Comparison of ENCODE assay signal across 8 mouse cellular contexts in the genomic region with DNA sequence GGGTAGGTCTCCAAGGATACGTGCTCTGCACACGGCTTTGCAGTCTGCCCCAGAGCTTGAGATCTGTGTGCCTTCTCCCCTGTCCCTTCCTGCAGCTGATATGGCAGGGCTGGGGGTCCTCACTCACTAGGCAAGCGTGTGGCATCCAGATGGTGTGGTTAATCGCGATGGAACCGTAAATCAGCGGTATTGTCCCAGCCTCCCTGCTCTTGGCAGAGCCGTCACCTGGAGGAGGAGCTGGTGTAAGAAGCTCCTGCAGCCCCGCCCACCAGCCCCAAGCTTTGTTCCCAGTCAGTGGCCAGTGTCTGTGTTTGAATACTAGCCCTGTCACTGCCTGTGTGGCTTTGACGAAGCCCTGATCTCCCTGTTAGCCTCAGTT.
DNase-seq lines count a peak whose midpoint lies in the region; ATAC-seq and TF ChIP-seq lines count a peak whose summit lies in the region.

No protein-coding gene starts in this region.

- WGBS in kidney, embryonic 16.5 days = 15% methylated on average over 10 of the region's 10 CpGs
- 6% methylated on average over 10 of the region's 10 CpGs for WGBS in forebrain, embryonic 14.5 days

- no peak for TF ChIP-seq CTCF in brain, embryonic 14.5 days (IDR thresholded peaks at IDR 0.05; ENCODE audit: borderline replicate concordance, extremely low read depth, insufficient read depth, insufficient read length)

- DNase-seq in kidney, adult 11 months = no peak
- peak; percentile 94 for DNase-seq in brain, embryonic 14.5 days (ENCODE audit: low read depth)
- DNase-seq in forebrain, embryonic 14.5 days (ENCODE audit: low spot score) = peak; percentile 89
- peak; percentile 90 for DNase-seq in mesoderm, embryonic 11.5 days (ENCODE audit: low read depth, low spot score)
- no peak for DNase-seq in c-Kit-positive CD71-positive TER-119-positive erythroid progenitor cells, embryonic 14.5 days (ENCODE audit: low spot score)
- no peak for DNase-seq in ovary, adult 18-20 months (ENCODE audit: low spot score)
- no peak for DNase-seq in gastrocnemius, postnatal 14 days

- H3K4me2 ChIP-seq in kidney, embryonic 16.5 days (replicated peaks; ENCODE audit: low read depth, low read length) = no peak overlapping the region
- H3K4me2 ChIP-seq in forebrain, embryonic 14.5 days (ENCODE audit: low read length) = no peak overlapping the region; the same call in 1 of the 2 replicates

- peak overlapping the region; percentile 99 for H3K27ac ChIP-seq in kidney, embryonic 16.5 days (ENCODE audit: low read length)
- H3K27ac ChIP-seq in forebrain, embryonic 14.5 days (ENCODE audit: low read depth, low read length) = peak overlapping the region; percentile 99

- intact Hi-C loops in gastrocnemius, postnatal 14 days (cut with DNase I; ENCODE audit: low total_unique reads) = no loop called here

- no peak for TF ChIP-seq POLR2A in brain, embryonic 14.5 days (IDR thresholded peaks at IDR 0.05; ENCODE audit: borderline replicate concordance, extremely low read depth, insufficient read depth, insufficient read length, poor library complexity, severe bottlenecking)

- peak overlapping the region; percentile 85 for H3K9ac ChIP-seq in kidney, embryonic 16.5 days (replicated peaks; ENCODE audit: low read length)
- peak overlapping the region; percentile 66 for H3K9ac ChIP-seq in forebrain, embryonic 14.5 days (ENCODE audit: low read length)

- H3K27me3 ChIP-seq in kidney, embryonic 16.5 days (ENCODE audit: insufficient read depth, low read length) = no peaks in the 10 kb centered on the region
- H3K27me3 ChIP-seq in forebrain, embryonic 14.5 days (replicated peaks; ENCODE audit: control insufficient read depth, insufficient read depth, low read length) = no peaks in the 10 kb centered on the region

- ATAC-seq in kidney, embryonic 16.5 days (ENCODE audit: low FRiP score, low TSS enrichment) = no peak
- peak; percentile 49; the same call in 1 of the 2 replicates for ATAC-seq in forebrain, embryonic 14.5 days

- no peaks in the 10 kb centered on the region for H3K36me3 ChIP-seq in kidney, embryonic 16.5 days (ENCODE audit: insufficient read depth, low read length)
- no peaks in the 10 kb centered on the region for H3K36me3 ChIP-seq in forebrain, embryonic 14.5 days (ENCODE audit: control insufficient read depth, insufficient read depth, low read length)

- H3K4me3 ChIP-seq in kidney, embryonic 16.5 days (ENCODE audit: low read length) = no peak overlapping the region
- H3K4me3 ChIP-seq in forebrain, embryonic 14.5 days (ENCODE audit: low read depth, low read length) = no peak overlapping the region

- peaks cover 68% of the 10 kb centered on the region for H3K4me1 ChIP-seq in kidney, embryonic 16.5 days (ENCODE audit: insufficient read depth, low read length)
- H3K4me1 ChIP-seq in forebrain, embryonic 14.5 days (ENCODE audit: control insufficient read depth, insufficient read depth, low read length) = peaks cover 54% of the 10 kb centered on the region

- no peaks in the 10 kb centered on the region for H3K9me3 ChIP-seq in kidney, embryonic 16.5 days (ENCODE audit: low read length)
- no peaks in the 10 kb centered on the region for H3K9me3 ChIP-seq in forebrain, embryonic 14.5 days (replicated peaks; ENCODE audit: control insufficient read depth, low read length)

Comparison
In these comparisons a context has a peak if more than half of its experiments do, and no peak if none do; other contexts are left out.
1. DNase-seq: peak in brain, embryonic 14.5 days (single experiment), forebrain, embryonic 14.5 days (single experiment) and mesoderm, embryonic 11.5 days (single experiment); none in kidney, adult 11 months (single experiment), c-Kit-positive CD71-positive TER-119-positive erythroid progenitor cells, embryonic 14.5 days (single experiment), ovary, adult 18-20 months (single experiment) and gastrocnemius, postnatal 14 days (single experiment).